Mouse (Mus musculus): ENCODE data around the gene Erc2. TPM values are rescaled to one million over a fixed set of nuclear protein-coding genes. Genes with fewer than 3 reads are reported as not detected.

The Erc2 gene
- polyA plus RNA-seq, 2 experiments, result 4.9 to 6.5 TPM

DNA sequence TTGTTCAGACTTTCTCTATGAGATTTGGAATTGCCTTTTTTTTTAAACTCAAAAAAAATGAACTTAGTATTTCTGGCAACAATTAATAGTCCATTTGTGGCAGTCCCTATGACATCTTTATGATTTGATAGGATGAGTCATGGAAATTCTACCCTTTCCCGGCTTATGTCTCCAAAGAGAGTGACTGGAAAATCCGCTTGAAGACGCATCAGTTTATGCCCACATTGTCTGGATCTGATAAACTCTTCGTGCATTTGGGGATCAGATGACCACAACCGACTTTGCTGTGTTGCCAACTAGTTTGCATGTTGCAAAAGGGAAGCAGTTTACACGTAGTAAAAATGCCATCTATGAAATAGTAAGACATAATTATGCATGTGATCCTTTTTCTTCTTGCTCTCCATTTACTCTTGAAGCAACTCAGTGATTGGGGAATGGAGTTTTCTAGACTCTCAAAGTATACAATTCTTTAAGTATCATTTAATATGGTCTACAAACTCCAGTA is 215.4 kb downstream of the Erc2 start:
- H3K4me1 ChIP-seq (ENCODE audit: control insufficient read depth, insufficient read depth, low read length), result no peaks in the 10 kb centered on the region
- TF ChIP-seq POLR2A (IDR thresholded peaks at IDR 0.05; ENCODE audit: borderline replicate concordance, extremely low read depth, insufficient read depth, insufficient read length), result no peak
- 59% methylated on average over 6 of the region's 6 CpGs for WGBS
- H3K9ac ChIP-seq (ENCODE audit: low read depth, low read length, severe bottlenecking), result no peak overlapping the region
- H3K9me3 ChIP-seq (ENCODE audit: control insufficient read depth, low read length), result no peaks in the 10 kb centered on the region
- ATAC-seq (ENCODE audit: low FRiP score, low read depth) (no peak), DNase-seq (ENCODE audit: low spot score) (no peak)
- H3K36me3 ChIP-seq (ENCODE audit: control insufficient read depth, insufficient read depth, low read length), result no peaks in the 10 kb centered on the region
- H3K4me3 ChIP-seq (replicated peaks; ENCODE audit: low read length), result no peak overlapping the region
- H3K4me2 ChIP-seq (replicated peaks; ENCODE audit: low read depth, low read length, severe bottlenecking), result no peak overlapping the region
- H3K27me3 ChIP-seq (ENCODE audit: control insufficient read depth, insufficient read depth, low read length), result no peaks in the 10 kb centered on the region
- no peak overlapping the region for H3K27ac ChIP-seq (replicated peaks; ENCODE audit: low read depth, low read length)

DNA sequence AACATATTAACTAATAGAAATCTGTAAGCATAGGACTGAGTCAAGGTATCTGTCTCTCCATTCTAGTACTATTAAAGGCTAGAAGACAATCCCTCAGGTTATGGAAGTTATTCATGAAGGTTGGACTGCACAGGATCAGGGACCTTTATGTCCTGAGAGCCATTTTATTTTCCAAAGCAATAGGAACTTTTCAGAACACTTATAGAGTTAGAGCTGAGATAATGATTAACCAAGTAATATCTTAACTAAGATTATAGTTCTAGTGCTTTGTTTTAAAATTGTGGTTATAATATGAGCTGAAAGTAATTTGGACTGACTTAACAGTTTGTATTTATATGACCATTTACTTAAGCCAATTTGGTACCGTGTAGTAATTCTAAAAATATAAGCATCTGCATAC is 217.9 kb downstream of the Erc2 start:
- no peak for TF ChIP-seq POLR2A (IDR thresholded peaks at IDR 0.05; ENCODE audit: borderline replicate concordance, extremely low read depth, insufficient read depth, insufficient read length)
- Histone ChIP-seq H3K9ac (ENCODE audit: low read depth, low read length, severe bottlenecking) (no peak overlapping the region), H3K4me3 (replicated peaks; ENCODE audit: low read length) (no peak overlapping the region), H3K9me3 (ENCODE audit: control insufficient read depth, low read length) (no peaks in the 10 kb centered on the region), H3K36me3 (ENCODE audit: control insufficient read depth, insufficient read depth, low read length) (no peaks in the 10 kb centered on the region), H3K4me1 (ENCODE audit: control insufficient read depth, insufficient read depth, low read length) (no peaks in the 10 kb centered on the region), H3K27me3 (ENCODE audit: control insufficient read depth, insufficient read depth, low read length) (no peaks in the 10 kb centered on the region), H3K27ac (replicated peaks; ENCODE audit: low read depth, low read length) (no peak overlapping the region), H3K4me2 (replicated peaks; ENCODE audit: low read depth, low read length, severe bottlenecking) (no peak overlapping the region)
- no peak for DNase-seq (ENCODE audit: low spot score)
- ATAC-seq (ENCODE audit: low FRiP score, low read depth), result no peak
- WGBS, result 89% methylated on average over 1 of the region's 1 CpGs

DNA sequence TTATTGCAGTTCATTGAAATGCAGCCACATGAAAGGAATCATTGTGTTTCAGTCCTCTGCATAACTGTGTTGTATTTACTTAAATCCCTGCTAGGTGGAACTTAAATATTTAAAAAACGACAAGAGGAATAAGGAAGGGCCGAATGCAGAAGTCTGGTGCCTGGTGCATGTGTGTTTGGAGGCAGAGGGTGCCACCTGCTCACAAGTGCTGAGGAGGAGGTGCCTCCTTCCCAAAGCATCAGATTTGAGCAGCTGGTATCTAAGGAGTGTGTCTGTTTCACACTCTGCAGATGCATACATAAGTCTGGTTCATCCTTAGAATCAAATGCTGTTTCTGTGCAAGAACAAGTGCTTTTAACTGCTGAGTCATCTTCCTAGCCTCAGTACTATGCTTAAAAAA is 224.6 kb downstream of the Erc2 start:
- Histone ChIP-seq H3K36me3 (ENCODE audit: control insufficient read depth, insufficient read depth, low read length) (no peaks in the 10 kb centered on the region), H3K4me2 (replicated peaks; ENCODE audit: low read depth, low read length, severe bottlenecking) (no peak overlapping the region), H3K4me1 (ENCODE audit: control insufficient read depth, insufficient read depth, low read length) (peaks cover 4% of the 10 kb centered on the region; the same call in 1 of the 2 replicates), H3K9ac (ENCODE audit: low read depth, low read length, severe bottlenecking) (no peak overlapping the region), H3K4me3 (replicated peaks; ENCODE audit: low read length) (no peak overlapping the region), H3K27me3 (ENCODE audit: control insufficient read depth, insufficient read depth, low read length) (no peaks in the 10 kb centered on the region), H3K9me3 (ENCODE audit: control insufficient read depth, low read length) (no peaks in the 10 kb centered on the region), H3K27ac (replicated peaks; ENCODE audit: low read depth, low read length) (no peak overlapping the region)
- ATAC-seq (ENCODE audit: low FRiP score, low read depth), result no peak
- no peak for TF ChIP-seq POLR2A (IDR thresholded peaks at IDR 0.05; ENCODE audit: borderline replicate concordance, extremely low read depth, insufficient read depth, insufficient read length)
- no peak for DNase-seq (ENCODE audit: low spot score)
- WGBS, result 67% methylated on average over 2 of the region's 2 CpGs

DNA sequence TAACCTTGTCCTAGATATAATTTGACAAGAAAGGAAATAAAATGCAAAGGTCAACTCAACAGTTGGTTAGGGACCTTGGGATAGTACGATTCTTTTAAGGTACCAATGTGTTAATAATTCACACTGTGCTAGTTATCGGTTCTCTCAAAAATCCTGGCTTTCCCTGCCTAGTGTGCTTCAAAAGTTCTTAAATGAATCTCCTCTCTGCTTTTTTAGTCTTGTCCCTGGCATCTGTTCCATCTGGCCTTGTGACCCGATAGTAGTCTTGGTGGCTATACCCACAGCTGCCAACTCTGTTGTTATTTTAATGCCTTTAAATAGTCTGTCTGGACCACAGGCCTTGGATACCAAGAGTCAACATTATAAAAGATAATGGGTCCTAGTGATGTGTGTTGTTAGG is 225.1 kb downstream of the Erc2 start:
- DNase-seq (ENCODE audit: low spot score) (no peak), ATAC-seq (ENCODE audit: low FRiP score, low read depth) (no peak)
- H3K36me3 ChIP-seq (ENCODE audit: control insufficient read depth, insufficient read depth, low read length), result no peaks in the 10 kb centered on the region
- no peaks in the 10 kb centered on the region for H3K27me3 ChIP-seq (ENCODE audit: control insufficient read depth, insufficient read depth, low read length)
- peaks cover 4% of the 10 kb centered on the region; the same call in 1 of the 2 replicates for H3K4me1 ChIP-seq (ENCODE audit: control insufficient read depth, insufficient read depth, low read length)
- TF ChIP-seq POLR2A (IDR thresholded peaks at IDR 0.05; ENCODE audit: borderline replicate concordance, extremely low read depth, insufficient read depth, insufficient read length), result no peak
- H3K9ac ChIP-seq (ENCODE audit: low read depth, low read length, severe bottlenecking), result no peak overlapping the region
- no peak overlapping the region for H3K4me3 ChIP-seq (replicated peaks; ENCODE audit: low read length)
- H3K27ac ChIP-seq (replicated peaks; ENCODE audit: low read depth, low read length), result no peak overlapping the region
- WGBS, result 81% methylated on average over 3 of the region's 3 CpGs
- no peak overlapping the region for H3K4me2 ChIP-seq (replicated peaks; ENCODE audit: low read depth, low read length, severe bottlenecking)
- H3K9me3 ChIP-seq (ENCODE audit: control insufficient read depth, low read length), result no peaks in the 10 kb centered on the region

DNA sequence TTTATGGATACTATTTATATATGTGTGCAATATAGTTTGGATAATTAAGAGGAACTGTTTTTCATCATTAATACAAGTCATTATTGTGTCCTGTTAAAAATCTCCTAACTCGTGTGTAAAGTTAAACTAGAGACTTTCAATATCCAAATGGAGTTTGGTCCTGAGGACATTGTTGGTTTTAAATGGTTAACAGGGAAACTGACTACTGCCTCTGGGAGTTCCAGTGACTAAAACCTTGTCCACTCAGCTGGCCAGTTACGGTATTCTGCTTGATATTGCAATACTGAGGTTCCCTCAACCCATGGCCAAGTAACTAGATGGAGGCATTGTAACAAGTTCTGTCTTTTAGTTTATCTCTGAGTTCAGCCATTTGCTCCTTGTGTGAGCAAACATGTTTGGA is 229.0 kb downstream of the Erc2 start:
- TF ChIP-seq POLR2A (IDR thresholded peaks at IDR 0.05; ENCODE audit: borderline replicate concordance, extremely low read depth, insufficient read depth, insufficient read length), result no peak
- DNase-seq (ENCODE audit: low spot score) (no peak), ATAC-seq (ENCODE audit: low FRiP score, low read depth) (no peak)
- Histone ChIP-seq H3K27ac (replicated peaks; ENCODE audit: low read depth, low read length) (no peak overlapping the region), H3K27me3 (ENCODE audit: control insufficient read depth, insufficient read depth, low read length) (no peaks in the 10 kb centered on the region), H3K9ac (ENCODE audit: low read depth, low read length, severe bottlenecking) (no peak overlapping the region), H3K4me2 (replicated peaks; ENCODE audit: low read depth, low read length, severe bottlenecking) (no peak overlapping the region), H3K9me3 (ENCODE audit: control insufficient read depth, low read length) (no peaks in the 10 kb centered on the region), H3K4me1 (ENCODE audit: control insufficient read depth, insufficient read depth, low read length) (peaks cover 4% of the 10 kb centered on the region; the same call in 1 of the 2 replicates), H3K36me3 (ENCODE audit: control insufficient read depth, insufficient read depth, low read length) (no peaks in the 10 kb centered on the region), H3K4me3 (replicated peaks; ENCODE audit: low read length) (no peak overlapping the region)
- WGBS, result 65% methylated on average over 2 of the region's 2 CpGs

DNA sequence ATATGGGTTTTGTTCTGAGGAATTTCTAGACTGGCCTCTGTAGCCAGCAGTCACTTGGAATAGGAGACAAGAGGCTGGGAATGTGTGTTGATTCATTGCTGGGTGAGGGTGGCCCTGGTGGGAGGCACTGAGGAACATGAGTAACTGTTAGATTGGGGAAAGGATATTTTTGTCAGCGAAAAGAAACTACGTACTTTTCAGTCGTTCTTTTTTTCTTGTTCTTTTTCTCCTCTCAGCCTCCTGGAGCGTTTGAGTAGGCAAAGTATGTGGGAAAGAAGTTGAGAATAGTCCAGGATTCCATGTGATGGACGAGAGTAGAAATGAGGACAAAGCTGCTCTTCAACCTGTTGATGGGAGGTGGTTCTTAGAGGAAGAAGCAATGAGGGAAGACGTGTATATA is 230.4 kb downstream of the Erc2 start:
- no peak overlapping the region for H3K27ac ChIP-seq (replicated peaks; ENCODE audit: low read depth, low read length)
- H3K9me3 ChIP-seq (ENCODE audit: control insufficient read depth, low read length), result no peaks in the 10 kb centered on the region
- no peak for TF ChIP-seq POLR2A (IDR thresholded peaks at IDR 0.05; ENCODE audit: borderline replicate concordance, extremely low read depth, insufficient read depth, insufficient read length)
- peaks cover 2% of the 10 kb centered on the region; the same call in 1 of the 2 replicates for H3K4me1 ChIP-seq (ENCODE audit: control insufficient read depth, insufficient read depth, low read length)
- no peak overlapping the region for H3K9ac ChIP-seq (ENCODE audit: low read depth, low read length, severe bottlenecking)
- DNase-seq (ENCODE audit: low spot score) (no peak), ATAC-seq (ENCODE audit: low FRiP score, low read depth) (no peak)
- H3K4me2 ChIP-seq (replicated peaks; ENCODE audit: low read depth, low read length, severe bottlenecking), result no peak overlapping the region
- no peak overlapping the region for H3K4me3 ChIP-seq (replicated peaks; ENCODE audit: low read length)
- 89% methylated on average over 6 of the region's 6 CpGs for WGBS
- H3K27me3 ChIP-seq (ENCODE audit: control insufficient read depth, insufficient read depth, low read length), result no peaks in the 10 kb centered on the region
- H3K36me3 ChIP-seq (ENCODE audit: control insufficient read depth, insufficient read depth, low read length), result no peaks in the 10 kb centered on the region

Data from limb, embryonic 14.5 days (tissue).